Mouse (Mus musculus): ENCODE data around the gene Dut.

GRCm38 (mm10) chr2:125211831-125212510 lies 35.0 kb upstream of the Dut start:
- TF ChIP-seq CTCF (IDR thresholded peaks at IDR 0.05; ENCODE audit: control insufficient read depth, insufficient read depth, insufficient read length) (no peak), MAX (IDR thresholded peaks at IDR 0.05) (no peak), USF1 (IDR thresholded peaks at IDR 0.05; ENCODE audit: low read depth) (no peak), MYOD1 (IDR thresholded peaks at IDR 0.05; ENCODE audit: control insufficient read depth, insufficient read length, low read depth) (no peak), FOSL1 (IDR thresholded peaks at IDR 0.05; ENCODE audit: insufficient read depth, low read length, poor library complexity, severe bottlenecking) (no peak)

Measured in C2C12 (cell line).